Mouse (Mus musculus): ENCODE data around the gene Rin1.

- peak; percentile 95 for TF ChIP-seq POLR2A (IDR thresholded peaks at IDR 0.05; ENCODE audit: borderline replicate concordance, insufficient read depth, low read length)
- no peak for TF ChIP-seq CTCF (IDR thresholded peaks at IDR 0.05; ENCODE audit: borderline replicate concordance, insufficient read depth, low read depth, low read length)
These were observed 11.5 kb upstream of the Rin1 start, which contains the start of the genes B4gat1 and AC124502.3 for GRCm38 (mm10) chr19:5038709-5039156.
